Mouse (Mus musculus) heart, postnatal 0 days (tissue): ENCODE measurements at regions not wholly inside any gene's neighbourhood (a gene's known extent, or its start where the extent isn't known, plus 50 kb on each side); places are given as distances from the start of the nearest gene placed in this dataset.

Experiments
- ATAC-seq: fragments of 200-750 bp; cut with Nextera tagmentation; 2 replicates; pipeline ENCODE4 v1.8.0; 2017; ENCODE audit warnings: low read depth, moderate number of reproducible peaks, moderate library complexity; ENCODE audit not compliant: insufficient read depth
- DNase-seq: peaks from one replicate; pipeline ENCODE4 v3.0.0-alpha.2; 2016; ENCODE audit warnings: low spot score
- H3K27ac ChIP-seq: fragments of 300-500 bp; sonication (generic); 2 replicates; pipeline ENCODE4 v1.5.1; 2014; ENCODE audit warnings: low read depth, mild to moderate bottlenecking
- H3K27me3 ChIP-seq: fragments of 300-500 bp; sonication (generic); 2 replicates; pipeline ENCODE4 v1.6.1; 2014; ENCODE audit warnings: low read length, mixed read lengths; ENCODE audit not compliant: control insufficient read depth, insufficient read depth
- H3K36me3 ChIP-seq: fragments of 300-500 bp; sonication (generic); replicated peaks from 2 replicates; pipeline ENCODE4 v1.6.1; 2014; ENCODE audit warnings: low read length, mixed read lengths; ENCODE audit not compliant: control insufficient read depth, insufficient read depth
- H3K4me1 ChIP-seq: fragments of 300-500 bp; sonication (generic); 2 replicates; pipeline ENCODE4 v1.6.1; 2014; ENCODE audit warnings: antibody characterized with exemption; ENCODE audit not compliant: control insufficient read depth, insufficient read depth
- H3K4me2 ChIP-seq: fragments of 300-500 bp; sonication (generic); 2 replicates; pipeline ENCODE4 v1.6.1; 2014; ENCODE audit warnings: low read depth, mild to moderate bottlenecking, low read length, moderate library complexity
- H3K4me3 ChIP-seq: fragments of 300-500 bp; sonication (generic); 2 replicates; pipeline ENCODE4 v1.5.1; 2014; ENCODE audit warnings: low read depth, low read length
- H3K9ac ChIP-seq: fragments of 300-500 bp; sonication (generic); replicated peaks from 2 replicates; pipeline ENCODE4 v1.6.1; 2014; ENCODE audit warnings: low read depth, low read length, mixed read lengths
- H3K9me3 ChIP-seq: fragments of 300-500 bp; sonication (generic); replicated peaks from 2 replicates; pipeline ENCODE4 v1.6.1; 2016; ENCODE audit warnings: low read length; ENCODE audit not compliant: control insufficient read depth
- CTCF ChIP-seq: IDR thresholded peaks from 2 replicates; pipeline ENCODE4 v1.5.1; 2016; ENCODE audit warnings: antibody characterized with exemption, control low read depth, low read depth
- EP300 ChIP-seq: IDR thresholded peaks from 2 replicates; pipeline ENCODE4 v1.6.1; 2016; ENCODE audit warnings: antibody characterized with exemption, low read depth
- WGBS: fragments of 180-500 bp; shearing (Covaris S2); extraction: QIAGEN DNeasy Blood & Tissue Kit; methylation state at CpG from one replicate; pipeline ENCODE4 v1.1.7; 2014; 5-methylcytosine and 5-hydroxymethylcytosine counted together

GRCm38 (mm10) chrX:50634842-50635615 is 205.8 kb upstream of the Stk26 start:
- DNase-seq, result peak; percentile 80

GRCm38 (mm10) chrX:50632536-50632935 is 204.2 kb upstream of the Olfr1324 start:
- Histone ChIP-seq H3K9me3 (no peaks in the 10 kb centered on the region), H3K4me2 (no peak overlapping the region)
- 40% methylated on average over 6 of the region's 6 CpGs for WGBS

More at GRCm38 (mm10) chrX:50634842-50635615, 205.8 kb upstream of the Stk26 start:
- Histone ChIP-seq H3K4me2 (peak overlapping the region; percentile 62), H3K36me3 (no peaks in the 10 kb centered on the region), H3K27me3 (no peaks in the 10 kb centered on the region), H3K27ac (peak overlapping the region; percentile 81), H3K4me1 (no peaks in the 10 kb centered on the region), H3K4me3 (peak overlapping the region; percentile 67), H3K9ac (peak overlapping the region; percentile 61), H3K9me3 (no peaks in the 10 kb centered on the region)
- 21% methylated on average over 28 of the region's 30 CpGs for WGBS
- peak; percentile 99 for ATAC-seq
- TF ChIP-seq EP300, result no peak
- peak; percentile 32 for TF ChIP-seq CTCF

GRCm38 (mm10) chrX:50625336-50625735 is 197.0 kb upstream of the Olfr1324 start:
- Histone ChIP-seq H3K36me3 (peaks cover 3% of the 10 kb centered on the region; the same call in 1 of the 2 replicates), H3K27me3 (no peaks in the 10 kb centered on the region), H3K9ac (no peak overlapping the region), H3K27ac (no peak overlapping the region), H3K4me3 (no peak overlapping the region), H3K4me1 (no peaks in the 10 kb centered on the region), H3K9me3 (no peaks in the 10 kb centered on the region), H3K4me2 (no peak overlapping the region)
- WGBS, result 79% methylated on average over 6 of the region's 6 CpGs
- no peak for ATAC-seq
- no peak for TF ChIP-seq EP300
- TF ChIP-seq CTCF, result no peak
- no peak for DNase-seq

More at GRCm38 (mm10) chrX:50632536-50632935, 204.2 kb upstream of the Olfr1324 start:
- Histone ChIP-seq H3K4me1 (no peaks in the 10 kb centered on the region), H3K27me3 (no peaks in the 10 kb centered on the region), H3K36me3 (no peaks in the 10 kb centered on the region), H3K9ac (no peak overlapping the region), H3K4me3 (no peak overlapping the region), H3K27ac (no peak overlapping the region)
- DNase-seq, result no peak
- no peak for TF ChIP-seq CTCF
- no peak for TF ChIP-seq EP300
- no peak for ATAC-seq

- Histone ChIP-seq H3K27me3 (no peaks in the 10 kb centered on the region), H3K36me3 (peaks cover 3% of the 10 kb centered on the region; the same call in 1 of the 2 replicates), H3K9me3 (no peaks in the 10 kb centered on the region), H3K4me2 (no peak overlapping the region), H3K27ac (no peak overlapping the region), H3K9ac (no peak overlapping the region), H3K4me3 (peak overlapping the region; percentile 25; the same call in 1 of the 2 replicates), H3K4me1 (no peaks in the 10 kb centered on the region)
- DNase-seq (no peak), ATAC-seq (no peak)
- WGBS, result 73% methylated on average over 19 of the region's 19 CpGs
- TF ChIP-seq EP300 (no peak), CTCF (peak; percentile 52)
These were observed 194.7 kb upstream of the Olfr1324 start for GRCm38 (mm10) chrX:50622984-50623455.

- no peak overlapping the region for H3K9ac ChIP-seq
- no peaks in the 10 kb centered on the region for H3K9me3 ChIP-seq
- H3K4me3 ChIP-seq, result no peak overlapping the region
- TF ChIP-seq CTCF (peak; percentile 29), EP300 (no peak)
- H3K27ac ChIP-seq, result no peak overlapping the region
- no peaks in the 10 kb centered on the region for H3K4me1 ChIP-seq
- H3K36me3 ChIP-seq, result peaks cover 3% of the 10 kb centered on the region; the same call in 1 of the 2 replicates
- 73% methylated on average over 8 of the region's 8 CpGs for WGBS
- DNase-seq (no peak), ATAC-seq (no peak)
- no peaks in the 10 kb centered on the region for H3K27me3 ChIP-seq
- no peak overlapping the region for H3K4me2 ChIP-seq
These were observed 192.6 kb upstream of the Olfr1324 start for GRCm38 (mm10) chrX:50620909-50621308.
